Mouse (Mus musculus) heart, embryonic 16.5 days (tissue): ENCODE measurements around the gene Icam1. TPM values are rescaled to one million over a fixed set of nuclear protein-coding genes. Genes with fewer than 3 reads are reported as not detected.
"Not testable (repeated sequence)": the region's sequence is repeated elsewhere in the genome, so short reads cannot be mapped to it uniquely, and the experiment has no call there.

Experiments used
- ATAC-seq: fragments of 200-750 bp; cut with Nextera tagmentation; replicated peaks from 2 replicates; pipeline ENCODE4 v1.8.0; 2017; ENCODE audit warnings: moderate number of reproducible peaks; ENCODE audit not compliant: insufficient read depth, low FRiP score; ENCODE audit errors: extremely low read depth
- H3K27ac ChIP-seq: fragments of 300-500 bp; sonication (generic); 2 replicates; pipeline ENCODE4 v1.5.1; 2014; ENCODE audit warnings: mild to moderate bottlenecking, low read length, control low read depth, moderate library complexity
- H3K27me3 ChIP-seq: fragments of 300-500 bp; sonication (generic); 2 replicates; pipeline ENCODE4 v1.6.1; 2014; ENCODE audit warnings: low read length, mixed read lengths; ENCODE audit not compliant: control insufficient read depth, insufficient read depth
- H3K36me3 ChIP-seq: fragments of 300-500 bp; sonication (generic); 2 replicates; pipeline ENCODE4 v1.6.1; 2014; ENCODE audit not compliant: control insufficient read depth, insufficient read depth
- H3K4me1 ChIP-seq: fragments of 300-500 bp; sonication (generic); 2 replicates; pipeline ENCODE4 v1.6.1; 2014; ENCODE audit warnings: low read length, mixed read lengths; ENCODE audit not compliant: control insufficient read depth, insufficient read depth
- H3K4me2 ChIP-seq: fragments of 300-500 bp; sonication (generic); 2 replicates; pipeline ENCODE4 v1.6.1; 2014; ENCODE audit warnings: low read depth, mild to moderate bottlenecking, control low read depth, low read length
- H3K4me3 ChIP-seq: fragments of 300-500 bp; sonication (generic); 2 replicates; pipeline ENCODE4 v1.5.1; 2014; ENCODE audit warnings: mild to moderate bottlenecking, control low read depth, low read length
- H3K9ac ChIP-seq: fragments of 300-500 bp; sonication (generic); 2 replicates; pipeline ENCODE4 v1.6.1; 2014; ENCODE audit warnings: low read length, control low read depth
- H3K9me3 ChIP-seq: fragments of 300-500 bp; sonication (generic); replicated peaks from 2 replicates; pipeline ENCODE4 v1.6.1; 2016; ENCODE audit warnings: low read length; ENCODE audit not compliant: control insufficient read depth
- WGBS: fragments of 180-500 bp; shearing (Covaris S2); extraction: QIAGEN DNeasy Blood & Tissue Kit; methylation state at CpG from one replicate; pipeline ENCODE4 v1.1.7; 2014; 5-methylcytosine and 5-hydroxymethylcytosine counted together
- polyA plus RNA-seq: library from polyadenylated mRNA; unstranded; fragments of >200 nt; fragmentation: Nextera tagmentation; extraction: Ambion mirVana; gene quantifications from 2 replicates; pipeline ENCODE4 v1.2.1, GENCODE M21; 2015

The Icam1 gene
- polyA plus RNA-seq, 1 experiment from 2014 or later = 29.6 TPM

DNA sequence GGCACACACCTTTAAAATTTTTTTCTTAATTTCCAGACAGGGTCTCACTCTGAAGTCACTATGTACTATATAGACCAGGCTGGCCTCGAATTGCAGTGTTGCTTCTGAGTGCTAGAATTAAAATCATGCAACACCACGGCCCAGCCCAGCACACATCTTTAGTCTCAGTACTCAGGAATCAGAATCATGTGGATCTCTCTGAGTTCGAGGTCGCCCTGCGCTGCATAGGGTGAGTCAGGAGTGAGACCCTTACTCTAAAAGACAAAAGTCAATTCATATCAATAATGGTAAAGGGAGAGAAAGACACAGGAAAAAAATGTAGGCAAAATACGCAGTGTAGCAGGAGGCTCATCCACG is 13.5 kb upstream of the Icam1 start:
- Histone ChIP-seq H3K4me2 (peak overlapping the region; percentile 77), H3K27me3 (no peaks in the 10 kb centered on the region), H3K4me3 (peak overlapping the region; percentile 82), H3K9ac (peak overlapping the region; percentile 87), H3K36me3 (peaks cover 19% of the 10 kb centered on the region), H3K9me3 (no peaks in the 10 kb centered on the region), H3K4me1 (peaks cover 5% of the 10 kb centered on the region; the same call in 1 of the 2 replicates), H3K27ac (peak overlapping the region; percentile 77; the same call in 1 of the 2 replicates)
- WGBS = 12% methylated on average over 7 of the region's 7 CpGs
- ATAC-seq = no peak

DNA sequence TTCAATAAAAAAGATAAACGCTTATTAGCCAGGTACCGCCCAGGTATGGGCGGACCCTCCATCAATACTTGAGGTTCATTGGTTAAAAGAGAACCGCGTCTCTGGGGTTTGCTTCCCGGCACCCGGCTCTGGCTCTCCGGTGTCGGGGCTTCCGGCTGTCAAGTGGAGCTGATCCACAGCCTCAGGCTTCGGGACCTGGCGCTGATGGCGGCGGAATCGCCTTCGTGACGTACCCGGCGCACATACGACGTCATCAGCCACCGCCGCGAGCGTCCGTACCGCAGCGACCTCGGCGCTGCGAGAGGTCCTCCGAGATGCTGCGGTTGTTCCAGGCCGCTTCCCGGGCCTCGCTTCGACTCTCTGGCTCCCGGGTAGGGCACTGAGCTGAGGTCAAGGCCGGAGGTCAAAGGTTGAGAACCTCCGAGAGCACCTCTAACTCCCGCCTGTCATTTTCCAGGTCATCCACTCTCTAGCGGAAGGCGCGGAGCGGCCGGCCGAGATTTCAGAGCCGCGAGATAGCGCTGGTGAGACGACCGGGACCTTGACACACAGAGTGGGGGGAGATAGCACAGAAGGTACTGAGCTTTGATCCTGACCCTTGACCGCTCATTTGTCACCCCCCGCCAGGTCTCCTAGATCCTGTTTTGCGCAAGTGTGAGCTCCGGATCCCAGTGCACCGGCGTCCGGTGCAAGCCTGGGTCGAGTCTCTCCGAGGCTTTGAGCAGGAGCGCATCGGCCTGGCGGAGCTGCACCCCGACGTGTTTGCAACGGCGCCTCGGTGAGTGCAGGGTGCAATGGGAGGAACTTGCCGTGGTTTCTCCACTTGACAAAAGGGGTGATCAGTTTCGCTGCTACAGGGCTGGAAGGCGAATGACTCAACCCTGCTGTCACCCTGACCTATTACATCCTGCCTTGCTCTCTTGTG is 12.9 kb upstream of the Icam1 start, which contains the start of gene Mrpl4:
TSS of gene Mrpl4 (plus strand) at position 112 of the 925 bp plus-strand sequence.
- Histone ChIP-seq H3K4me2 (peak within 1 kb of the TSS; percentile 77), H3K27ac (peak within 1 kb of the TSS; percentile 77), H3K27me3 (no peaks in the 10 kb centered on the region), H3K9ac (peak within 1 kb of the TSS; percentile 87), H3K9me3 (no peaks in the 10 kb centered on the region), H3K4me1 (peaks cover 5% of the 10 kb centered on the region; the same call in 1 of the 2 replicates), H3K36me3 (peaks cover 22% of the 10 kb centered on the region), H3K4me3 (peak within 1 kb of the TSS; percentile 82)
- peak; percentile 79 for ATAC-seq
- WGBS = under 1% methylated on average over 72 of the region's 72 CpGs

DNA sequence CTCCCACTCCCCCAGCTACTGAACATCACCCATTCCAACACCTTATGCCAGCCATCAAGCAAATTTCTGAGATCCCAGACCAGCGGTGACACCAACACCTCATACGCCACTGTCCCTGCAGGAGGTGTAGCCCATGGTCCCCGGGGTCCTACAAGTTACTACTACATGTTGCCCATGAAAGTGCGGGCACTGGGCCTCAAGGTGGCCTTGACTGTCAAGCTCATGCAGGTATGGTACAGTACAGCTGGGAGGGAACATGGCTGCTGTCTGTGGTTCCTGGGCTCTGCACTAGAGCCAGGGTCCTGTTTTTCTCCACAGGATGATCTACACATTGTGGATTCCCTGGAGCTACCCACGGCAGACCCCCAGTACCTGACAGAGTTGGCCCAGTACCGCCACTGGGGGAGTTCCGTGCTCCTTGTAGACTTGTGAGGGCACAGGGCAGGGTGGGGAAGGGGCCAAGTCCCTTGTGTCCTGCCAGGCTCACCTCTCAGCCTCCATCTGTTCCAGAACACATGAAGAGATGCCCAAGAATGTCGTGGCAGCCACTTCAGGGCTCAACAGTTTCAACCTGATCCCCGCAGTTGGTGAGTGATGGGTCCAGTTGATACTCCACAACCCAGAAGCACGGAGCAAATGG is 8.4 kb upstream of the Icam1 start:
- Histone ChIP-seq H3K4me1 (no peaks in the 10 kb centered on the region; the same call in 1 of the 2 replicates), H3K27me3 (no peaks in the 10 kb centered on the region), H3K9me3 (no peaks in the 10 kb centered on the region), H3K4me3 (no peak overlapping the region), H3K9ac (no peak overlapping the region), H3K4me2 (no peak overlapping the region), H3K27ac (no peak overlapping the region), H3K36me3 (peaks cover 28% of the 10 kb centered on the region)
- 91% methylated on average over 10 of the region's 10 CpGs for WGBS
- no peak for ATAC-seq

DNA sequence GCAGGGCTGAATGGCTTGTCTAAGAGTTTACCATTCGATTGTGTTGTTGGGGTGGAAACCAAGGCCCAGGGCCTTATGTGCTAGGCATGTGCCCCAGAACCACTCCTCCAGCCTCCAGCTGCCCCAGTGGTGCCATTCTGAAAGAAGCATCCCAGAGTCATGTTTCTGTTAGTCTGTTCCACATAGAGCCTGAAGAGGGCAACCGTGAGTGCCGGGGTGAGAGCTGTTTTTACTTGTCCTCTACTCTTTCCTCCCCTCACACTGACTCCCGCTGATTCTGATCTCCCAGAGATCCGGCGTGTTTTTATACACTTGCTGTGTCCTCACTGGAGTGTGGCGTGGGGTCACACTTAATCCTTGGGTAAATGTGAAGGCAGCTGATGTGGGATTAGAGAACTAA is 7.8 kb upstream of the Icam1 start:
- H3K9me3 ChIP-seq = no peaks in the 10 kb centered on the region
- H3K27ac ChIP-seq = no peak overlapping the region
- no peaks in the 10 kb centered on the region for H3K27me3 ChIP-seq
- no peaks in the 10 kb centered on the region; the same call in 1 of the 2 replicates for H3K4me1 ChIP-seq
- no peak for ATAC-seq
- peaks cover 28% of the 10 kb centered on the region for H3K36me3 ChIP-seq
- no peak overlapping the region for H3K9ac ChIP-seq
- WGBS = 79% methylated on average over 7 of the region's 7 CpGs
- no peak overlapping the region for H3K4me2 ChIP-seq
- H3K4me3 ChIP-seq = no peak overlapping the region

DNA sequence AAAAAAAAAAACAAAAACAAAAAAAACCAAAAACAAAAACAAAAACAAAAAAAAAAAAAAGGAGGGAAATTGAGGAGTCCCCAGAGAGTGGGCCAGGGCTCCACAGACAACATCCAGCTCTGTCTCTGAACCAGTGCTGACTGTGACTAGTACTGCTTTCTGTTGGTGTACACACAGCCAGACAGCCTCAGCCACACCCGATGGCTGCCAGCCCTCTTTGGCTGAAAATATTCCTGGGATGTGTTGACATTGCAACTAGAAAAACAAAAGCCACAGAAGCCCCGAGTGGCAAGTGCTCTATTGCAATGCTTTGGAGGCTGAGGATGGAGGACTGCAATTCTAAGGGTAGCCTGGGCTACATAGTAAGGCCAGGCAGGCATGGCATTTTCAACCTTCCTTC is 5.4 kb upstream of the Icam1 start:
- H3K36me3 ChIP-seq = peaks cover 22% of the 10 kb centered on the region
- no peak overlapping the region for H3K27ac ChIP-seq
- ATAC-seq = no peak
- H3K9ac ChIP-seq = no peak overlapping the region
- no peaks in the 10 kb centered on the region for H3K9me3 ChIP-seq
- 44% methylated on average over 2 of the region's 2 CpGs for WGBS
- H3K4me2 ChIP-seq = no peak overlapping the region
- peaks cover 7% of the 10 kb centered on the region for H3K4me1 ChIP-seq
- 0 out of 2 replicates have a peak, but pooled peaks cover 6% of the 10 kb centered on the region for H3K27me3 ChIP-seq
- no peak overlapping the region for H3K4me3 ChIP-seq

DNA sequence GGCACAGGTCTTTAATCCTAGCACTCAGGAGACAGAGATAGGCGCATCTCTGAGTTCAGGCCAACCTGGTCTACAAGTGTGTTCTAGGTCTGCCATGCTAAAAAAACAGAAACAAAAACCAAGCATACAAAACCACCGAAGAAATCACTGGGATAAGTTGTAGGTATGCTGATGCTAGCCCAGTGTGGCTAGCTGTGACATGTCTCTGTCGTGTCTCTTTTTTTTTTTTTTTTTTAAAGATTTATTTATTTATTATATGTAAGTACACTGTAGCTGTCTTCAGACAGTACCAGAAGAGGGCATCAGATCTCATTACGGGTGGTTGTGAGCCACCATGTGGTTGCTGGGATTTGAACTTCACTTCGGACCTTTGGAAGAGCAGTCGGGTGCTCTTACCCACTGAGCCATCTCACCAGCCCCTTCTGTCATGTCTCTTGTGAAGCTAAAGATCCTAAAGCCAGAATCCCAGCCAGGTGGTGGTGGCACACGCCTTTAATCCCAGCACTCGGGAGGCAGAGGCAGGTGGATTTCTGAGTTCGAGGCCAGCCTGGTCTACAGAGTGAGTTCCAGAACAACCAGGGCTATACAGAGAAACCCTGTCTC is 4.7 kb upstream of the Icam1 start:
- H3K9ac ChIP-seq, ATAC-seq, H3K4me3 ChIP-seq, H3K9me3 ChIP-seq, H3K4me2 ChIP-seq, H3K27ac ChIP-seq, H3K27me3 ChIP-seq: not testable (repeated sequence)
- H3K4me1 ChIP-seq = peaks cover 13% of the 10 kb centered on the region
- WGBS = 67% methylated on average over 9 of the region's 9 CpGs
- H3K36me3 ChIP-seq = peaks cover 18% of the 10 kb centered on the region

DNA sequence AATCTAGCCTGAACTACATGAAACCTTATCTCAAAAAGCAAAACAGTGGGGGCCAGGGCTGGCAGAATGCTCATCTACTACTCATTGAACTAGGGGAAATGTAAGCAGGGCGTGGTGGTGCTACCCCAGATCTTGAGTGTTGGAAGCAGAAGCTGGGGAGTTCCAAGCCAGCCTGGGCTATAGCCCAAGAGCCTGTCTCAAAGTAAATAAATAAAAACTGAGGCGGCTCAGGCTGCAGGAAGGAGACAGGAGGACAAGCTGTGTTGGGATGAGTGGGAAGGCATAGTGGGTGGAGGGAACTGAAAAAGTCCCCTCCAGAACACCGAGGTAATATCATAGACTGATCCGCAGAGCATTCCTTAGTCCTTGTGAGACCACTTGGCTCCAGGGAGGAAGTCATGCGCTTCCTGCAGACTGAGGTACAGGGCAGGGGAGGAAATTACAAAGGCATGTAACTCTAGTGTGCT is 3.9 kb upstream of the Icam1 start:
- WGBS = 39% methylated on average over 5 of the region's 5 CpGs
- no peak overlapping the region for H3K4me3 ChIP-seq
- H3K4me2 ChIP-seq = no peak overlapping the region
- peak; percentile 50; the same call in 1 of the 2 replicates for ATAC-seq
- H3K27me3 ChIP-seq = peaks cover 13% of the 10 kb centered on the region
- peaks cover 11% of the 10 kb centered on the region for H3K36me3 ChIP-seq
- H3K27ac ChIP-seq = peak overlapping the region; percentile 58
- no peak overlapping the region for H3K9ac ChIP-seq
- no peaks in the 10 kb centered on the region for H3K9me3 ChIP-seq
- peaks cover 13% of the 10 kb centered on the region for H3K4me1 ChIP-seq

DNA sequence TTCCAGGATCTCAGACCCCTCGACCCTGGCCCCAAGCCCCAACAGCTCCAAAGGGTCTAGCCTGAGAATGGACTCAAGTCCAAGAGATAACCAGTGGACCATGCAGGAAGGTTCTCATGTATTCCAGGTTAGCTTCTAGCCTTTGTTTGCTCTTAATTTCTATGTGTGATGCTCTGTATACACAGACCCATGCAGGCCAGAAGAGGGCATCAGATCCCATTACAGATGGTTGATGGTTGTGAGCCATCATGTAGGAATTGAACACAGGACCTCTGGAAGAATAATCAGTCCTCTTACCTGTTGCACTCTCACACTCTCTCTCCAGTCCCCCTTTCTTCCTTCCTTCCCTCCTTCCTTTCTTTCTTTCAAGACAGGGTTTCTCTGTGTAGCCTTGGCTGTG is 3.4 kb upstream of the Icam1 start:
- H3K9me3 ChIP-seq = no peaks in the 10 kb centered on the region
- H3K4me2 ChIP-seq = no peak overlapping the region
- no peak overlapping the region for H3K9ac ChIP-seq
- H3K27ac ChIP-seq = peak overlapping the region; percentile 58
- no peak for ATAC-seq
- H3K36me3 ChIP-seq = peaks cover 8% of the 10 kb centered on the region
- WGBS = 30% methylated on average over 1 of the region's 1 CpGs
- H3K4me3 ChIP-seq = no peak overlapping the region
- H3K27me3 ChIP-seq = peaks cover 18% of the 10 kb centered on the region
- H3K4me1 ChIP-seq = peaks cover 13% of the 10 kb centered on the region
